Mouse (Mus musculus) heart, embryonic 13.5 days (tissue): Measurements from ENCODE around the gene Atp13a3. TPM values are rescaled to one million over a fixed set of nuclear protein-coding genes. Genes with fewer than 3 reads are reported as not detected.

Experiments used
- ATAC-seq: fragments of 200-750 bp; cut with Nextera tagmentation; 2 replicates; pipeline ENCODE4 v1.8.0; 2017; ENCODE audit warnings: moderate TSS enrichment; ENCODE audit not compliant: insufficient number of reproducible peaks, low FRiP score, low TSS enrichment; ENCODE audit errors: extremely low read depth
- H3K27ac ChIP-seq: fragments of 300-500 bp; sonication (generic); replicated peaks from 2 replicates; pipeline ENCODE4 v1.5.1; 2015; ENCODE audit warnings: moderate library complexity, mild to moderate bottlenecking, inconsistent platforms
- H3K27me3 ChIP-seq: fragments of 300-500 bp; sonication (generic); replicated peaks from 2 replicates; pipeline ENCODE4 v1.6.1; 2015; ENCODE audit warnings: mild to moderate bottlenecking, inconsistent platforms
- H3K36me3 ChIP-seq: fragments of 300-500 bp; sonication (generic); 2 replicates; pipeline ENCODE4 v1.6.1; 2015; ENCODE audit warnings: mild to moderate bottlenecking, inconsistent platforms
- H3K4me1 ChIP-seq: fragments of 300-500 bp; sonication (generic); 2 replicates; pipeline ENCODE4 v1.6.1; 2015; ENCODE audit warnings: inconsistent platforms
- H3K4me2 ChIP-seq: fragments of 300-500 bp; sonication (generic); 2 replicates; pipeline ENCODE4 v1.6.1; 2015; ENCODE audit warnings: inconsistent platforms, mild to moderate bottlenecking, moderate library complexity
- H3K4me3 ChIP-seq: fragments of 300-500 bp; sonication (generic); 2 replicates; pipeline ENCODE4 v1.5.1; 2015; ENCODE audit warnings: moderate library complexity, mild to moderate bottlenecking, inconsistent platforms
- H3K9ac ChIP-seq: fragments of 300-500 bp; sonication (generic); 2 replicates; pipeline ENCODE4 v1.6.1; 2015; ENCODE audit warnings: inconsistent platforms, mild to moderate bottlenecking, moderate library complexity
- H3K9me3 ChIP-seq: fragments of 300-500 bp; sonication (generic); 2 replicates; pipeline ENCODE4 v1.6.1; 2016; ENCODE audit warnings: inconsistent platforms
- WGBS: fragments of 180-500 bp; shearing (Covaris S2); methylation state at CpG from one replicate; pipeline ENCODE4 v1.1.7; 2015; ENCODE audit warnings: mixed read lengths; 5-methylcytosine and 5-hydroxymethylcytosine counted together
- polyA plus RNA-seq: library from polyadenylated mRNA; unstranded; fragments of >200 nt; fragmentation: Nextera tagmentation; extraction: Ambion mirVana; gene quantifications from 2 replicates; pipeline ENCODE4 v1.2.1, GENCODE M21; 2015

Atp13a3 gene
- polyA plus RNA-seq, 1 experiment from 2014 or later: 6.8 TPM

DNA sequence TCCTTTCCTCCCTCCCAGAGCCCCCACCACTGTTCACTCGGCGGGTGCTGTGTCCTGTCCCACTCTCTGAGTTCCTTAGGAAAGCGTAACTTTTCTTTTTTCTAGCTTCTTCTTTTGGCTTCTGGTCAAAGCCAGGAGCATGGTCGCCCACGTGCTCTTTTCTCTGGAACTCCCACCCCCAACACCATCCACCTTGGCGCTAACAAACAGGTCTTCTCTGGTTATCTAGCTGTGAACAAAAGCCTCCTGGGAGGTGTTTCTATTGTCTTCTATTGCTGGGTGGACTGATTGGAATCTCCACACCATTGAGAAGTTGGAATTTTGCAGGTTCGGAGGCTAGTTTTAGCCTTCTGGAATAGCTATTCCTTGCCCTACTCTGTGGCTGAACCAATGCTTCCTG, 30.5 kb upstream of the Atp13a3 start:
- Histone ChIP-seq H3K27ac (no peak overlapping the region), H3K4me2 (no peak overlapping the region), H3K9me3 (no peaks in the 10 kb centered on the region), H3K4me1 (peaks cover 22% of the 10 kb centered on the region), H3K9ac (no peak overlapping the region), H3K36me3 (no peaks in the 10 kb centered on the region), H3K27me3 (no peaks in the 10 kb centered on the region), H3K4me3 (no peak overlapping the region)
- ATAC-seq: no peak
- WGBS: 84% methylated on average over 7 of the region's 7 CpGs

DNA sequence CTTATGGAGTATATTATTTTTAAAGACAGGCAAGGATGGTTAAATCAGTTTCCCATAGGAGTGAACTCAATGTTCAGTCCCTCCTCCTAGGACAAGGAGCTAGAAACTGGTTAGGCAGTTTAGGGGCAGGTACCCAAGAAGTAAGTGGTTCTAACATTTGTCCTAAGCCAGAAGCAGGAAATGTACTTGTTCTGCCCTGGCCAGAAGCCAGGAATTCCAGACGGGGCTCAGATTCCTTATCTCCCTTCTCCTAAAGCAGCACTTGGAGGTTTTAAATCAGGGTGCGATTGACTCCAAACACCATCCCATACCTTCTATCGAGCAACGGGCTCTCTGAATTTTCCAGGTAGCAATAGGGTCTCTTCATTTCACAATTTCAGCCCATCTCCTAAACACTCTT, 29.6 kb upstream of the Atp13a3 start:
- H3K4me1 ChIP-seq: peaks cover 22% of the 10 kb centered on the region
- 8% methylated on average over 4 of the region's 4 CpGs for WGBS

DNA sequence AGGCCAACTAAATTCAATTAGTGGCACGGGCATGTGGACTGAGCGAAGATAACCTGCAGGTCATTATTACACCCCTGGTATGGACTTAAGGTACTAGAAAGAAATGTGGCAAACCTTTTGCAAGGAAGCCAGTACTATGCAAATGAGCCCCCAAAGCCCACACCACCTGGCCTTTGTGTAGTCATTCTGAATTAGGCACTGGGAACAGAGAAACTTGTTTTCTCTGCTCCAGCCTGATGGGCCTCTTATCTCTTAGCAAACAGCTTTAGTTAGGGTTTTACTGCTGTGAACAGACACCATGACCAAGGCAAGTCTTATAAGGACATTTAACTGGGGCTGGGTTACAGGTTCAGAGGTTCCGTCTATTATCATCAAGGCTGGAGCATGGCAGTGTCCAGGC, 27.4 kb upstream of the Atp13a3 start:
- Histone ChIP-seq H3K27me3 (no peaks in the 10 kb centered on the region), H3K27ac (no peak overlapping the region), H3K36me3 (no peaks in the 10 kb centered on the region), H3K4me2 (no peak overlapping the region), H3K9ac (no peak overlapping the region), H3K9me3 (no peaks in the 10 kb centered on the region), H3K4me3 (no peak overlapping the region), H3K4me1 (peaks cover 20% of the 10 kb centered on the region)
- ATAC-seq: no peak
- 80% methylated on average over 3 of the region's 3 CpGs for WGBS

More for the DNA sequence above, 29.6 kb upstream of the Atp13a3 start:
- Histone ChIP-seq H3K36me3 (no peaks in the 10 kb centered on the region), H3K4me3 (no peak overlapping the region), H3K27ac (0 out of 2 replicates have a peak overlapping the region, but pooled peaks have one; percentile 21), H3K27me3 (no peaks in the 10 kb centered on the region), H3K9me3 (no peaks in the 10 kb centered on the region), H3K9ac (no peak overlapping the region), H3K4me2 (no peak overlapping the region)
- ATAC-seq: no peak

DNA sequence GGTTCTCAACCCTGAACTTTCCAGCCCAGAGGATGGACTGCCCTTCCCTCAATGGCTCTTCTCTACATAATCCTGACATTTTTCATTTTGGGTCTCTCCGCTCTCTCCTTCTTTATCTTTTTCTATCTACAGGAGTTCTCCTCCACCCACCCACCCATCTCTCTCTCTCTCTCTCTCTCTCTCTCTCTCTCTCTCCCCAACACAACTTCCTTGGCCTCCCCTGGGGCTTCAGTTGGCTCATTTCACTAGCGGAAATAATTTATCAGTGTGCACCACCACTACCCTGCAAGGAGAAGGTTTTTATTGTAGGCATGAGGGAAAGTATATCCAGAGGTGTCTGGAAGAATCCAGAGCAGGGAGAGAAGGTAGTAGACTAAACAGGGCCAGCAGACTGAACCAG, 26.3 kb upstream of the Atp13a3 start:
- Histone ChIP-seq H3K27me3 (no peaks in the 10 kb centered on the region), H3K4me3 (no peak overlapping the region), H3K4me2 (no peak overlapping the region), H3K4me1 (peaks cover 20% of the 10 kb centered on the region), H3K27ac (no peak overlapping the region), H3K36me3 (no peaks in the 10 kb centered on the region), H3K9me3 (no peaks in the 10 kb centered on the region), H3K9ac (no peak overlapping the region)
- 77% methylated on average over 2 of the region's 2 CpGs for WGBS
- ATAC-seq: no peak

DNA sequence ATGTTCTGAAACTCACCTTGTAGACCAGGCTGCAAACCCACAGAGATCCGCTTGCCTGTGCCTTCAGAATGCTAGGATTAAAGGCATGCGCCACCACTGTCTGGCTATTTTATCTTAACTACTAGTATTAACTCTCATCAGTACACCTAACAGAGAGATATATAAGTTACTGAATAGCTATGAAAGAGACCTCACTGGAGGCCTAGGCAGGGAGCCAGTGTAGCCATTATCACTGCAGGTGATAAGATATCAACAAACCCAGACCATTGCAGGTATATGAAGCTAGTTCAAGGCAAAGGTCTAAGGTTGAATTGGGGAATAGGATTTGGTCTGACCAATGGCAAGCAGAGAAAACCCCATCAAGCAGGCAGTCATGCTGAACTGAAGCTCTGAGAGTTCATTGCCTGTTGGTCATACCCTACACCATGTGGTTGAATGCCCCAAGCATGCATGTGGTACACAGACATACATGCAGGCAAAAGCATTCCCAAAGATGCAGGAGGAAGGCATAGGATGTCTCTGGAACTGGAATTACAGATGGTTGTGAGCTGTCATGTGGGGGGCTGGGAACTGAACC, 24.8 kb upstream of the Atp13a3 start:
- no peak for ATAC-seq
- Histone ChIP-seq H3K4me3 (no peak overlapping the region), H3K36me3 (no peaks in the 10 kb centered on the region), H3K9me3 (no peaks in the 10 kb centered on the region), H3K4me1 (peaks cover 19% of the 10 kb centered on the region), H3K27ac (no peak overlapping the region), H3K9ac (no peak overlapping the region), H3K4me2 (no peak overlapping the region), H3K27me3 (no peaks in the 10 kb centered on the region)
- 87% methylated on average over 2 of the region's 2 CpGs for WGBS

DNA sequence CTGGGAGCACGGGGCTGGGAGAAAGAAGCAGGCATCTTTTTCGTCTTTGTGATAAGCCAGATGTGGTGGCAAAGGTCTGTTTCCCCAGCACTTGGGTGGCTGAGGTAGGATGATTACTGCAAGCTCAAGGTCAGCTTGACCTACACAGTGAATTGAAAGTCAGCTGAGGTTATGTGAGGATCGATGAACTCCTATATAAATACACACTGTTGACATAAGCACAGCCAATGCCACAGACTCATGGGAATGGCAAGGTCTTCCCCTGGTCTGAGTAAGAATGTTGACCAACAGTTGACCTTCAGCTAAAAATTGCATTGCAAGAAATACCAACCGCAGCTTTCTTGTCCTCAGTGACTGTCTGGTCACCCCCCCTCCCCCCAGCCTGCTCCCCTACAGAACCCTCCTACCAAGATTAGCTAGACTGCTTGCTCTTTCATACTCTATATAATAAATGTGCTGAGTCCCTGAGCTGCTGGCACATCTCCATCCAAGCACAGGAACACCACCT, 23.0 kb upstream of the Atp13a3 start:
- H3K4me3 ChIP-seq: no peak overlapping the region

DNA sequence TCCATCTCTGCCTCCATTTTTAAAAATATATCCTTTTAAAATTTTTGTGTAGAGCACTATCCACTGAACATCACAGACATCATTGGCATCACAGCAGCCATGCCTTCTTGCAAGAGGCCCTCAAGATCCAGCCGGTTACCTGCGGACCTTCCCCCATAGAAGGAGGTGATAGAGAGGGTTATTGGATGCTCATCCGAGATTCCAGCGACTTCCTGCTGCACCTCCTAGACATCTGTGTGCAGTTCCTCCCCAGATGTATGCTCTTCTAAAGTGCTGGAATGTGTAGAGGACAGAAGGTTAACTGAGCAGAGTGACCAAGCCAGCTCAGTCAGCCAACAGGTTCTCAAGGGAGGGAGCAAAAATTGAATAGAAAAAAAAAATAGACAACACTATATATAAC, 21.7 kb upstream of the Atp13a3 start:
- no peak for ATAC-seq
- no peak overlapping the region for H3K4me3 ChIP-seq
- 69% methylated on average over 4 of the region's 4 CpGs for WGBS
- no peak overlapping the region for H3K27ac ChIP-seq
- no peak overlapping the region for H3K4me2 ChIP-seq
- H3K27me3 ChIP-seq: no peaks in the 10 kb centered on the region
- H3K4me1 ChIP-seq: peaks cover 7% of the 10 kb centered on the region
- H3K36me3 ChIP-seq: no peaks in the 10 kb centered on the region
- H3K9me3 ChIP-seq: no peaks in the 10 kb centered on the region
- no peak overlapping the region for H3K9ac ChIP-seq

More for the DNA sequence above, 23.0 kb upstream of the Atp13a3 start:
- Histone ChIP-seq H3K4me1 (peaks cover 7% of the 10 kb centered on the region), H3K4me2 (no peak overlapping the region), H3K36me3 (no peaks in the 10 kb centered on the region), H3K27ac (no peak overlapping the region), H3K9me3 (no peaks in the 10 kb centered on the region), H3K27me3 (no peaks in the 10 kb centered on the region), H3K9ac (no peak overlapping the region)
- ATAC-seq: no peak
- WGBS: 39% methylated on average over 4 of the region's 4 CpGs

DNA sequence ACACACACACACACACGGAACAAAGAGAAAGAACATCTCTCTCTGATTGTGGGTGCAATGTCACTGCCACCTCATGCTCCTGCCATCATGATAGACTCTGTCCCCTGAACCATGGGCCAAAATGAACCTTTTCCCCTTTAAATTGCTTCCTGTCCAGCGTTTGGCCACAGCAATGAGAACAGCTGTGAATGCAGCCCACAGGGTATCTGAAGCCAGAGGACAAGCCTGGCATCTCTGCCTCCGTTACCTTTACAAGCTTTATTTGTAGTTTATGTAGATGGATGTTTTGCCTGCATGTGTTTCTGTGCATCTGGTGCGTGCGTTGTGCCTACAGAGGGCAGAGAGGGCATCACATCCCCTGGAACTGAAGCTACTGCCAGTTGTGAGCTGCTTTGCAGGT, 21.2 kb upstream of the Atp13a3 start:
- no peak for ATAC-seq
- no peaks in the 10 kb centered on the region for H3K36me3 ChIP-seq
- H3K4me1 ChIP-seq: peaks cover 7% of the 10 kb centered on the region
- H3K4me3 ChIP-seq: no peak overlapping the region
- no peaks in the 10 kb centered on the region for H3K9me3 ChIP-seq
- H3K27ac ChIP-seq: no peak overlapping the region
- H3K9ac ChIP-seq: no peak overlapping the region
- 80% methylated on average over 5 of the region's 5 CpGs for WGBS
- H3K4me2 ChIP-seq: no peak overlapping the region
- H3K27me3 ChIP-seq: no peaks in the 10 kb centered on the region

DNA sequence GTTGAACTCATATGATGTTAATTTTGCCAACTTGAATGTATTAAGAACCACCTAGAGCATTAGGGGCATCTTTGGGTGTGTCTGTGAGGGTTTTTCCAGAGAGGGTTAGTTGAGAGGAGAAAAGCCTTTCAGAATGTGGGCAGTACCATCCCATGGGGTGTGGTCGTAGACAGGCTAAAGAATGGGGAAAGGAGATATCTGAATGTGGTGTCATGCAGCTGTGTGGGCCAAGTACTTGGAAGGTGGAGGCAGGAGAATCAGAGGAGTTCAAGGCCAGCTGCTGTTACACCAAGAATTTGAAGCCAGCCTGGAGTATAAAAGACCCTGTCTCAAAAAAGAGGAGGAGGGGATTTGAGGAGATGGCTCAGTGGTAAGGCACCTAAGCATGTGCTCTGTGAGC, 20.2 kb upstream of the Atp13a3 start:
- Histone ChIP-seq H3K4me2 (no peak overlapping the region), H3K27me3 (no peaks in the 10 kb centered on the region), H3K4me3 (no peak overlapping the region), H3K9ac (no peak overlapping the region), H3K36me3 (no peaks in the 10 kb centered on the region), H3K27ac (no peak overlapping the region), H3K9me3 (no peaks in the 10 kb centered on the region), H3K4me1 (peaks cover 7% of the 10 kb centered on the region)
- whole genome bisulfite sequencing: 71% methylated on average over 1 of the region's 1 CpGs
- ATAC-seq: no peak

DNA sequence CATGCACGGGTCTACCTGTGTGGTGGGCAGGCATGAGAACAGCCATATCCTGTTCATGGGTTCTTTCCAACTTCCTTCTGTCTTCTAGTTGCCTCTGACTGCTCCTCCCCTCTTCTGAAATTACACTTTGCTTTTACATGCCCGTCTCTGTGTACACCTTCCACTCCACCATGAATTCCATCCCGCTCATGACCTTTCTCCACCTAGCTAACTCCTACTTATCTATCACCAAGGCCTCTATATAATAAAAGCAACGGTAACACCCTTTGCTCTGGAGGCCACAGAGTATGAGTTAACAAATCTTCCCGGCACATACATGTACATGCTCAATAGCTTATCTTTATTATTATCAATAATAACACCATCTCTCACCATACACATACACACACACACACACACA, 18.3 kb upstream of the Atp13a3 start:
- H3K4me2 ChIP-seq: no peak overlapping the region
- H3K36me3 ChIP-seq: no peaks in the 10 kb centered on the region
- H3K9ac ChIP-seq: no peak overlapping the region
- H3K4me1 ChIP-seq: peaks cover 5% of the 10 kb centered on the region
- H3K4me3 ChIP-seq: no peak overlapping the region
- no peak overlapping the region for H3K27ac ChIP-seq
- WGBS: 59% methylated on average over 5 of the region's 5 CpGs
- H3K27me3 ChIP-seq: no peaks in the 10 kb centered on the region
- no peak for ATAC-seq
- no peaks in the 10 kb centered on the region for H3K9me3 ChIP-seq

DNA sequence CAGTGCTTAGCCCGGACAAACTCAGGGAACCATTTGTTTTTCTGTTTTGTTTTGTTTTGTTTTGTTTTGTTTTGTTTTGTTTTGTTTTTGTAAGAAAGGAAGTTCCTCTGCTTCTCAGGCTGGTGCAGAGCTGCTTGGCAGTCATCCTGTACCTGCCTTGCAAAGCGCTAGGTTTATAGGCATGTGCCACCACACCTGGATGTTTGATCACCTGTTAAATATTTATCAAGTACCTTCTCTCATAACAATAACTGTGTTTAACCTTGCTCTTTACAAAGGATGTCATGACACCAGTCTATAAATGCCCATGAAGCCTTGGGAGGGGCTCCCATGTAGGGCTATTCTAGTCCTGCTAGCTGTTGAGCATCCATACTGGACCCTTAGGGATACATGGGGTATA, 10.9 kb upstream of the Atp13a3 start:
- H3K9me3 ChIP-seq: no peaks in the 10 kb centered on the region
- H3K36me3 ChIP-seq: no peaks in the 10 kb centered on the region
- no peaks in the 10 kb centered on the region for H3K4me1 ChIP-seq
- ATAC-seq: no peak
- H3K4me2 ChIP-seq: no peak overlapping the region
- no peak overlapping the region for H3K27ac ChIP-seq
- H3K4me3 ChIP-seq: no peak overlapping the region
- H3K9ac ChIP-seq: no peak overlapping the region
- WGBS: 77% methylated on average over 2 of the region's 2 CpGs
- H3K27me3 ChIP-seq: 0 out of 2 replicates have a peak, but pooled peaks cover 4% of the 10 kb centered on the region

DNA sequence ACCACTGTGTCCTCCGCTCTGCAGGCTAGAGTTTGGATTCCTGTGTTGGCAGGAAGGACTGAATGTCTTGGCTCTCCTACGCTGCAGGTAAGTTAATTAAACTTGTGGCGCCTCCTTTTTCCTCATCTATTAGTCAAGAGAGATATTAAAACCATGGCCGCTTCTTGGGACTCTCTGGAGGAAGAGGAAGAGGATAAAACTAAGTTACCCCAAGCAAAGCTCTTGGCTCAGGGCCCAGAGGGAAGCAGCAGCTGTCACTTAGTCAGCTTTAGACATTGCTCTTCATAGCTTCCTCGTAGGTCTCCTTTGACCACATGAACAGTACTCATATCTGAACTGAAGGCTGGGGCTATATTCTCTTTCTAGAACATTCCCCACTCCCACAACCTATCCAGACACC, 10.5 kb upstream of the Atp13a3 start:
- 67% methylated on average over 5 of the region's 5 CpGs for whole genome bisulfite sequencing
- Histone ChIP-seq H3K9ac (no peak overlapping the region), H3K4me1 (no peaks in the 10 kb centered on the region), H3K36me3 (no peaks in the 10 kb centered on the region), H3K4me2 (no peak overlapping the region), H3K27me3 (0 out of 2 replicates have a peak, but pooled peaks cover 4% of the 10 kb centered on the region), H3K27ac (no peak overlapping the region), H3K4me3 (no peak overlapping the region), H3K9me3 (no peaks in the 10 kb centered on the region)
- no peak for ATAC-seq
